Mouse (Mus musculus) heart, adult 2 months (tissue): ENCODE measurements around the gene Pgm1.
A peak's percentile ranks its signal among the peaks of the same experiment; 100 is the strongest.

Experiments used
- CTCF ChIP-seq: fragments of 200-600 bp; IDR thresholded peaks from 2 replicates; pipeline ENCODE4 v1.8.1; 2022; ENCODE audit warnings: antibody characterized with exemption, mild to moderate bottlenecking, moderate library complexity
- EP300 ChIP-seq: fragments of 200-500 bp; IDR thresholded peaks from 2 replicates; pipeline ENCODE4 v1.6.1; 2011; ENCODE audit warnings: low read depth, low read length, control low read depth; ENCODE audit not compliant: insufficient read depth

GRCm38 (mm10) chr4:99929613-99930517, 651 bp downstream of the Pgm1 start, which contains the start of gene Itgb3bp:
- TF ChIP-seq CTCF = no peak
- peak; percentile 63 for TF ChIP-seq EP300
